Mouse (Mus musculus): Measurements from ENCODE around the gene Ctxn1. TPM values are rescaled to one million over a fixed set of nuclear protein-coding genes. Genes with fewer than 3 reads are reported as not detected.
A peak's percentile ranks its signal among the peaks of the same experiment; 100 is the strongest.

The Ctxn1 gene
- polyA plus RNA-seq, 1 experiment from 2014 or later, result 78.0 TPM

GRCm38 (mm10) chr8:4230612-4231351 lies 28.3 kb downstream of the Ctxn1 start:
- no peaks in the 10 kb centered on the region for H3K9me3 ChIP-seq (replicated peaks; ENCODE audit: low read length)
- no peak overlapping the region for H3K4me3 ChIP-seq (replicated peaks; ENCODE audit: low read depth, low read length)
- no peak for TF ChIP-seq CTCF (IDR thresholded peaks at IDR 0.05; ENCODE audit: low read depth)
- H3K4me2 ChIP-seq (ENCODE audit: low read length), result no peak overlapping the region
- DNase-seq (ENCODE audit: low spot score) (no peak), ATAC-seq (replicated peaks; ENCODE audit: low FRiP score, low read depth) (0 out of 2 replicates have a peak, but pooled peaks have one; percentile 18)
- H3K27me3 ChIP-seq (ENCODE audit: insufficient read depth, low read length), result no peaks in the 10 kb centered on the region
- 48% methylated on average over 10 of the region's 10 CpGs for WGBS
- H3K36me3 ChIP-seq (ENCODE audit: insufficient read depth, low read length), result no peaks in the 10 kb centered on the region
- no peaks in the 10 kb centered on the region for H3K4me1 ChIP-seq (replicated peaks; ENCODE audit: insufficient read depth, low read length)
- no peak overlapping the region for H3K27ac ChIP-seq
- H3K9ac ChIP-seq (ENCODE audit: low read depth, low read length), result no peak overlapping the region

GRCm38 (mm10) chr8:4229784-4230183 lies 29.3 kb downstream of the Ctxn1 start:
- no peaks in the 10 kb centered on the region for H3K27me3 ChIP-seq (ENCODE audit: insufficient read depth, low read length)
- DNase-seq (ENCODE audit: low spot score) (no peak), ATAC-seq (replicated peaks; ENCODE audit: low FRiP score, low read depth) (no peak)
- no peak for TF ChIP-seq CTCF (IDR thresholded peaks at IDR 0.05; ENCODE audit: low read depth)
- H3K4me3 ChIP-seq (replicated peaks; ENCODE audit: low read depth, low read length), result no peak overlapping the region
- H3K9ac ChIP-seq (ENCODE audit: low read depth, low read length), result no peak overlapping the region
- no peaks in the 10 kb centered on the region for H3K9me3 ChIP-seq (replicated peaks; ENCODE audit: low read length)
- WGBS, result 68% methylated on average over 5 of the region's 5 CpGs
- H3K27ac ChIP-seq, result no peak overlapping the region
- no peaks in the 10 kb centered on the region for H3K36me3 ChIP-seq (ENCODE audit: insufficient read depth, low read length)
- H3K4me1 ChIP-seq (replicated peaks; ENCODE audit: insufficient read depth, low read length), result no peaks in the 10 kb centered on the region
- no peak overlapping the region for H3K4me2 ChIP-seq (ENCODE audit: low read length)

GRCm38 (mm10) chr8:4227919-4228318 lies 31.2 kb downstream of the Ctxn1 start:
- whole genome bisulfite sequencing, result 88% methylated on average over 4 of the region's 4 CpGs
- DNase-seq (ENCODE audit: low spot score) (no peak), ATAC-seq (replicated peaks; ENCODE audit: low FRiP score, low read depth) (no peak)
- H3K4me3 ChIP-seq (replicated peaks; ENCODE audit: low read depth, low read length), result no peak overlapping the region
- no peaks in the 10 kb centered on the region for H3K4me1 ChIP-seq (replicated peaks; ENCODE audit: insufficient read depth, low read length)
- no peaks in the 10 kb centered on the region for H3K9me3 ChIP-seq (replicated peaks; ENCODE audit: low read length)
- no peak for TF ChIP-seq CTCF (IDR thresholded peaks at IDR 0.05; ENCODE audit: low read depth)
- H3K9ac ChIP-seq (ENCODE audit: low read depth, low read length), result no peak overlapping the region
- no peak overlapping the region for H3K27ac ChIP-seq
- no peaks in the 10 kb centered on the region for H3K36me3 ChIP-seq (ENCODE audit: insufficient read depth, low read length)
- H3K4me2 ChIP-seq (ENCODE audit: low read length), result no peak overlapping the region
- H3K27me3 ChIP-seq (ENCODE audit: insufficient read depth, low read length), result no peaks in the 10 kb centered on the region

- Histone ChIP-seq H3K9ac (ENCODE audit: low read depth, low read length) (peak within 1 kb of the TSS; percentile 36; the same call in 1 of the 2 replicates), H3K9me3 (replicated peaks; ENCODE audit: low read length) (no peaks in the 10 kb centered on the region), H3K27me3 (ENCODE audit: insufficient read depth, low read length) (no peaks in the 10 kb centered on the region), H3K27ac (no peak within 1 kb of the TSS), H3K4me1 (replicated peaks; ENCODE audit: insufficient read depth, low read length) (no peaks in the 10 kb centered on the region), H3K4me3 (replicated peaks; ENCODE audit: low read depth, low read length) (peak within 1 kb of the TSS; percentile 33), H3K4me2 (ENCODE audit: low read length) (peak within 1 kb of the TSS; percentile 66), H3K36me3 (ENCODE audit: insufficient read depth, low read length) (no peaks in the 10 kb centered on the region)
- peak; percentile 83 for ATAC-seq (replicated peaks; ENCODE audit: low FRiP score, low read depth)
- no peak for DNase-seq (ENCODE audit: low spot score)
- TF ChIP-seq CTCF (IDR thresholded peaks at IDR 0.05; ENCODE audit: low read depth), result no peak
- 3% methylated on average over 33 of the region's 33 CpGs for WGBS
These were observed 32.2 kb downstream of the Ctxn1 start, which contains the start of gene Lrrc8e for GRCm38 (mm10) chr8:4226739-4227347. Gene Lrrc8e (plus strand): TSS chr8:4226827.

GRCm38 (mm10) chr8:4226323-4226722 lies 32.8 kb downstream of the Ctxn1 start:
- Histone ChIP-seq H3K27me3 (ENCODE audit: insufficient read depth, low read length) (no peaks in the 10 kb centered on the region), H3K4me3 (replicated peaks; ENCODE audit: low read depth, low read length) (peak overlapping the region; percentile 33), H3K4me2 (ENCODE audit: low read length) (peak overlapping the region; percentile 66), H3K36me3 (ENCODE audit: insufficient read depth, low read length) (no peaks in the 10 kb centered on the region), H3K9me3 (replicated peaks; ENCODE audit: low read length) (no peaks in the 10 kb centered on the region), H3K4me1 (replicated peaks; ENCODE audit: insufficient read depth, low read length) (no peaks in the 10 kb centered on the region), H3K27ac (no peak overlapping the region), H3K9ac (ENCODE audit: low read depth, low read length) (no peak overlapping the region)
- WGBS, result 32% methylated on average over 4 of the region's 4 CpGs
- no peak for DNase-seq (ENCODE audit: low spot score)
- TF ChIP-seq CTCF (IDR thresholded peaks at IDR 0.05; ENCODE audit: low read depth), result 0 out of 2 replicates have a peak, but pooled peaks have one; percentile 16
- peak; percentile 35; the same call in 1 of the 2 replicates for ATAC-seq (replicated peaks; ENCODE audit: low FRiP score, low read depth)

GRCm38 (mm10) chr8:4222059-4222458 lies 37.0 kb downstream of the Ctxn1 start:
- ATAC-seq (replicated peaks; ENCODE audit: low FRiP score, low read depth) (no peak), DNase-seq (ENCODE audit: low spot score) (no peak)
- Histone ChIP-seq H3K9me3 (replicated peaks; ENCODE audit: low read length) (no peaks in the 10 kb centered on the region), H3K9ac (ENCODE audit: low read depth, low read length) (no peak overlapping the region), H3K4me1 (replicated peaks; ENCODE audit: insufficient read depth, low read length) (no peaks in the 10 kb centered on the region), H3K27ac (no peak overlapping the region), H3K4me3 (replicated peaks; ENCODE audit: low read depth, low read length) (no peak overlapping the region), H3K36me3 (ENCODE audit: insufficient read depth, low read length) (no peaks in the 10 kb centered on the region), H3K4me2 (ENCODE audit: low read length) (no peak overlapping the region), H3K27me3 (ENCODE audit: insufficient read depth, low read length) (0 out of 2 replicates have a peak, but pooled peaks cover 4% of the 10 kb centered on the region)
- no peak for TF ChIP-seq CTCF (IDR thresholded peaks at IDR 0.05; ENCODE audit: low read depth)
